Mouse (Mus musculus): ENCODE results near the gene Krtap13-1. TPM values are rescaled to one million over a fixed set of nuclear protein-coding genes. Genes with fewer than 3 reads are reported as not detected.

Gene Krtap13-1
- polyA plus RNA-seq (2015; fragmentation: Nextera tagmentation; extraction: Ambion mirVana): not detected in 2 replicates

GRCm38 (mm10) chr16:88728812-88729275 is at the start of gene Krtap13-1:
Krtap13-1 (plus strand) TSS chr16:88728862.

GRCm38 (mm10) chr16:88707496-88708012 is 21.1 kb upstream of the Krtap13-1 start, which contains the start of gene 2310061N02Rik:
2310061N02Rik (minus strand) TSS chr16:88707962.

GRCm38 (mm10) chr16:88751535-88751934 is 22.9 kb downstream of the Krtap13-1 start, which contains the start of gene Krtap13:
Krtap13 (minus strand) TSS chr16:88751635.

GRCm38 (mm10) chr16:88758547-88758946 is 29.9 kb downstream of the Krtap13-1 start, which contains the start of gene 2310034C09Rik:
2310034C09Rik (plus strand) TSS chr16:88758847.

GRCm38 (mm10) chr16:88774106-88774505 is 45.4 kb downstream of the Krtap13-1 start, which contains the start of gene 2310057N15Rik:
2310057N15Rik (minus strand) TSS chr16:88774206.

GRCm38 (mm10) chr16:88777596-88777995 is 48.9 kb downstream of the Krtap13-1 start, which contains the start of gene Gm5965:
Gm5965 (plus strand) TSS chr16:88777896.

Other genes starting within 250 kb of the Krtap13-1 start
- not detected in 2 replicates for gene Cldn17, start 221.9 kb upstream of the Krtap13-1 start, polyA plus RNA-seq (2015; fragmentation: Nextera tagmentation; extraction: Ambion mirVana)
- gene Cldn8, start 165.7 kb upstream of the Krtap13-1 start, polyA plus RNA-seq (2015; fragmentation: Nextera tagmentation; extraction: Ambion mirVana): 113 and 123 TPM in 2 replicates
- not detected in 2 replicates for gene Krtap24-1, start 116.6 kb upstream of the Krtap13-1 start, polyA plus RNA-seq (2015; fragmentation: Nextera tagmentation; extraction: Ambion mirVana)
- gene 2310079G19Rik, start 101.2 kb upstream of the Krtap13-1 start, polyA plus RNA-seq (2015; fragmentation: Nextera tagmentation; extraction: Ambion mirVana): not detected in 2 replicates
- not detected in 2 replicates for gene Krtap26-1, start 81.1 kb upstream of the Krtap13-1 start, polyA plus RNA-seq (2015; fragmentation: Nextera tagmentation; extraction: Ambion mirVana)
- not detected in 2 replicates for gene Krtap27-1, start 57.2 kb upstream of the Krtap13-1 start, polyA plus RNA-seq (2015; fragmentation: Nextera tagmentation; extraction: Ambion mirVana)
- gene 2310061N02Rik, start 20.9 kb upstream of the Krtap13-1 start, polyA plus RNA-seq (2015; fragmentation: Nextera tagmentation; extraction: Ambion mirVana): not detected in 2 replicates
- gene Krtap13, start 22.8 kb downstream of the Krtap13-1 start, polyA plus RNA-seq (2015; fragmentation: Nextera tagmentation; extraction: Ambion mirVana): not detected in 2 replicates
- gene 2310034C09Rik, start 30.0 kb downstream of the Krtap13-1 start, polyA plus RNA-seq (2015; fragmentation: Nextera tagmentation; extraction: Ambion mirVana): not detected in 2 replicates
- not detected in 2 replicates for gene 2310057N15Rik, start 45.3 kb downstream of the Krtap13-1 start, polyA plus RNA-seq (2015; fragmentation: Nextera tagmentation; extraction: Ambion mirVana)
- not detected in 2 replicates for gene Gm5965, start 49.0 kb downstream of the Krtap13-1 start, polyA plus RNA-seq (2015; fragmentation: Nextera tagmentation; extraction: Ambion mirVana)
- not detected in 2 replicates for gene Gm20741, start 83.4 kb downstream of the Krtap13-1 start, polyA plus RNA-seq (2015; fragmentation: Nextera tagmentation; extraction: Ambion mirVana)
- gene Krtap15, start 91.4 kb downstream of the Krtap13-1 start, polyA plus RNA-seq (2015; fragmentation: Nextera tagmentation; extraction: Ambion mirVana): not detected in 2 replicates
- gene Krtap14, start 97.3 kb downstream of the Krtap13-1 start, polyA plus RNA-seq (2015; fragmentation: Nextera tagmentation; extraction: Ambion mirVana): not detected in 2 replicates
- not detected in 2 replicates for gene Krtap19-1, start 140.5 kb downstream of the Krtap13-1 start, polyA plus RNA-seq (2015; fragmentation: Nextera tagmentation; extraction: Ambion mirVana)
- gene Krtap19-2, start 145.4 kb downstream of the Krtap13-1 start, polyA plus RNA-seq (2015; fragmentation: Nextera tagmentation; extraction: Ambion mirVana): not detected in 2 replicates
- not detected in 2 replicates for gene Krtap19-3, start 149.2 kb downstream of the Krtap13-1 start, polyA plus RNA-seq (2015; fragmentation: Nextera tagmentation; extraction: Ambion mirVana)
- gene Krtap19-4, start 156.2 kb downstream of the Krtap13-1 start, polyA plus RNA-seq (2015; fragmentation: Nextera tagmentation; extraction: Ambion mirVana): not detected in 2 replicates
- gene Krtap19-5, start 167.6 kb downstream of the Krtap13-1 start, polyA plus RNA-seq (2015; fragmentation: Nextera tagmentation; extraction: Ambion mirVana): not detected in 2 replicates
- not detected in 2 replicates for gene Krtap19-9b, start 203.4 kb downstream of the Krtap13-1 start, polyA plus RNA-seq (2015; fragmentation: Nextera tagmentation; extraction: Ambion mirVana)
- gene Krtap16-3, start 234.0 kb downstream of the Krtap13-1 start, polyA plus RNA-seq (2015; fragmentation: Nextera tagmentation; extraction: Ambion mirVana): not detected in 2 replicates